Mouse (Mus musculus) retina, postnatal 1 day (tissue): Measurements from ENCODE around the gene Gzmf.
"Not testable (repeated sequence)": the region's sequence is repeated elsewhere in the genome, so short reads cannot be mapped to it uniquely, and the experiment has no call there.

ENCODE experiments used
- DNase-seq: peaks from one replicate; pipeline ENCODE4 v3.0.0-alpha.2; 2012

Gzmf gene

GRCm38 (mm10) chr14:56211317-56211716 lies at the start of gene Gzmf:
Gzmf (minus strand) TSS chr14:56211417.
- no peak for DNase-seq

- DNase-seq: no peak
Observed at GRCm38 (mm10) chr14:56240409-56240808, 29.2 kb upstream of the Gzmf start.

GRCm38 (mm10) chr14:56234556-56234955 lies 23.3 kb upstream of the Gzmf start, which contains the start of gene Gzmc:
Gzmc (minus strand) TSS chr14:56234656.
- DNase-seq: no peak

GRCm38 (mm10) chr14:56205613-56206012 lies 5.6 kb downstream of the Gzmf start:
- DNase-seq: no peak

- peak; percentile 57 for DNase-seq
Observed at GRCm38 (mm10) chr14:56205021-56205420, 6.2 kb downstream of the Gzmf start.

- peak; percentile 70 for DNase-seq
Observed at GRCm38 (mm10) chr14:56203975-56204374, 7.2 kb downstream of the Gzmf start.

- DNase-seq: no peak
Observed at GRCm38 (mm10) chr14:56186946-56187345, 24.3 kb downstream of the Gzmf start.

- DNase-seq: no peak
Observed at GRCm38 (mm10) chr14:56186521-56186920, 24.7 kb downstream of the Gzmf start.

- DNase-seq: peak; percentile 62
Observed at GRCm38 (mm10) chr14:56177651-56178050, 33.6 kb downstream of the Gzmf start.

GRCm38 (mm10) chr14:56174499-56174898 lies 36.7 kb downstream of the Gzmf start, which contains the start of gene Gzmn:
Gzmn (minus strand) TSS chr14:56174599.
- DNase-seq: no peak

- no peak for DNase-seq
Observed at GRCm38 (mm10) chr14:56173396-56173795, 37.8 kb downstream of the Gzmf start.

GRCm38 (mm10) chr14:56172744-56173143 lies 38.5 kb downstream of the Gzmf start:
- no peak for DNase-seq

GRCm38 (mm10) chr14:56168009-56168408 lies 43.2 kb downstream of the Gzmf start:
- no peak for DNase-seq

GRCm38 (mm10) chr14:56162109-56162508 lies 49.1 kb downstream of the Gzmf start:
- no peak for DNase-seq

- not testable (repeated sequence) for DNase-seq
Observed at GRCm38 (mm10) chr14:56159479-56159878, 51.7 kb downstream of the Gzmf start, which contains the start of gene Gzmg. Gzmg (minus strand) TSS chr14:56159579.

GRCm38 (mm10) chr14:56155340-56155739 lies 55.9 kb downstream of the Gzmf start:
- DNase-seq: no peak
